Mouse (Mus musculus): ENCODE data around the gene Arid1b. TPM values are rescaled to one million over a fixed set of nuclear protein-coding genes. Genes with fewer than 3 reads are reported as not detected.

Arid1b gene
- total RNA-seq, 2 experiments from 2014 or later = 72.6 to 72.7 TPM

DNA sequence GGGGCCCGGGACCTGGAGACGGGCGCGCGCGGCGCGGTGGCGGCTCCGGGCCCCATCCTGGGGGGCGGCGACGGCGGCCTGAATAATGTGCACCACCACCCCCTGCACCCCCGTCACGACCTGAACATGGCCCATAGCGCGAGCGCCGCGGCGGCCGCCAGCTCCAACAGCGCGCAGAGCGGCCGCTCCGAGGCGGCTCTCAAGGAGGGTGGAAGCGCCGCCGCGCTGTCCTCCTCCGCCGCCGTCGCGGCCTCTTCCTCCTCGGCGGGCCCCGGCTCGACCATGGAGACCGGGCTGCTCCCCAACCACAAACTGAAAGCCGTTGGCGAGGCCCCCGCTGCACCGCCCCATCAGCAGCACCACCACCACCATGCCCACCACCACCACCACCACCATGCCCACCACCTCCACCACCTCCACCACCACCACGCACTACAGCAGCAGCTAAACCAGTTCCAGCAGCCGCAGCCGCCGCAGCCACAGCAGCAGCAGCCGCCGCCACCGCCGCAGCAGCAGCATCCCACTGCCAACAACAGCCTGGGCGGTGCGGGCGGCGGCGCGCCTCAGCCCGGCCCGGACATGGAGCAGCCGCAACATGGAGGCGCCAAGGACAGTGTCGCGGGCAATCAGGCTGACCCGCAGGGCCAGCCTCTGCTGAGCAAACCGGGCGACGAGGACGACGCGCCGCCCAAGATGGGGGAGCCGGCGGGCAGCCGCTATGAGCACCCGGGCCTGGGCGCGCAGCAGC is 855 bp downstream of the Arid1b start:
- DNase-seq (ENCODE audit: low spot score in 2 of 2) = peak; percentile 47 to 66

DNA sequence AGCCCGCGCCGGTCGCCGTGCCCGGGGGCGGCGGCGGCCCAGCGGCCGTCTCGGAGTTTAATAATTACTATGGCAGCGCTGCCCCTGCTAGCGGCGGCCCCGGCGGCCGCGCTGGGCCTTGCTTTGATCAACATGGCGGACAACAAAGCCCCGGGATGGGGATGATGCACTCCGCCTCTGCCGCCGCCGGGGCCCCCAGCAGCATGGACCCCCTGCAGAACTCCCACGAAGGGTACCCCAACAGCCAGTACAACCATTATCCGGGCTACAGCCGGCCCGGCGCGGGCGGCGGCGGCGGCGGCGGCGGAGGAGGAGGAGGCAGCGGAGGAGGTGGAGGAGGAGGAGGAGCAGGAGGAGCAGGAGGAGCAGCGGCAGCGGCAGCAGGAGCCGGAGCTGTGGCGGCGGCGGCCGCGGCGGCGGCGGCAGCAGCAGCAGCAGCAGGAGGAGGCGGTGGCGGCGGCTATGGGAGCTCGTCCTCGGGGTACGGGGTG is 1.5 kb downstream of the Arid1b start:
- peak; percentile 61 to 75 for DNase-seq (ENCODE audit: low spot score in 2 of 2)

DNA sequence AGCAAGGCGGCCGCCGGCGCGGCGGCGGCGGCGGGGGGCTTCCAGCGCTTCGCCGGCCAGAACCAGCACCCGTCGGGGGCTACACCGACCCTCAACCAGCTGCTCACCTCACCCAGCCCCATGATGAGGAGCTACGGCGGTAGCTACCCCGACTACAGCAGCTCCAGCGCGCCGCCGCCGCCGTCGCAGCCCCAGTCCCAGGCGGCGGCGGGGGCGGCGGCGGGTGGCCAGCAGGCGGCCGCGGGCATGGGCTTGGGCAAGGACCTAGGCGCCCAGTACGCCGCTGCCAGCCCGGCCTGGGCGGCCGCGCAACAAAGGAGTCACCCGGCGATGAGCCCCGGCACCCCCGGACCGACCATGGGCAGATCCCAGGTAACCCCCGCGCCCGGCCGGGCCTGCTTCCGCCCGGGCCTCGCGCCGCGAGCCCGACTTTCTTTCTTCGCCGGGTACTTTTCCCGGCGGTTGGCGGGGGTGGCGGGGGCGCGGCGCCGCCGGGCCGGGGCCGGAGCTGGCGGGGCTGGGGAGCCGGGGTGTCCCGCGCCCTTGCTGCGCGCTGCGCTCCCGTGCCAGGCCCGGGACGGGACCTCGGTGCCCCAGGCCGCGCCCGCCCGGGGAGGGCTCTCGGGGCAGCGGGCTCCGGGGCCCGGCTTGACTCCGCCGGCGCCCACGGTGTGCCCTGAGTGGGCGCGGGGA is 2.1 kb downstream of the Arid1b start:
- peak in 1 of 2 experiments; percentile 48 for DNase-seq (ENCODE audit: low spot score in 2 of 2)

DNA sequence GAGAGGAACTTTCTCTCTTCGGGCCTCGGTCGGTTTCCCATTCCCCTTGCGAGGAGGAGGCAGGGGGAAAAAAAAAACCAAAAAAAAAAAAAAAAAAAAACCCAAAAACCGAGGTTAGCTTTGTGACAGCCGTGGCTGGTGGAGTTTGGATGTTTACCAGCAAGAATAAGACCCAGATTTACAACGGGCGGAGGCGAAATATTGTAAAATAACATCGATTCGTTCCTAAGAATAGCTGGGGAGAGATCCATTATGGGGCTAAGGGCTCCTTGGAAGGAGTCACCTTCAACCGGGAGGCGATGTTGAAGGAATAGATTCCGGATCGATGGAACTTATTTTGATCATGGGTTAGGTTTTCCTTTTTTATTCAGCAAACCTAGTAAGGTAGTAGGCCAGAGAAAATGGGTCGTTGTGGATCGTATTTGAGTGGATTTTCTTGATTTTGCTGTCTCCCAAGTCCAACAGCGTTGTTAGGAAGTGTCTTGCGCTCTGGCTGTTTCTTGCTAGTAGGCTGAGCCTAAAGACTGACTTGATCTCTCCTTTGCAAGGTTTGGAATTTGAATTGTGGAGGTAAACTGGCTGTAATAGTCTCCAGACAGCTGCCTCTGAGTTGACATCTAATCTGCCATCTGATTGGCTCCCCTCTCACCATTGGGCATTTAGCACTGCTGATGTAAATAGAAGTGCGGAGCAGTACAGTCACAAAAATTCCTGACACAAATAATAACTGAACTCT is 2.9 kb downstream of the Arid1b start:
- no peak for DNase-seq (ENCODE audit: low spot score in 2 of 2)

DNA sequence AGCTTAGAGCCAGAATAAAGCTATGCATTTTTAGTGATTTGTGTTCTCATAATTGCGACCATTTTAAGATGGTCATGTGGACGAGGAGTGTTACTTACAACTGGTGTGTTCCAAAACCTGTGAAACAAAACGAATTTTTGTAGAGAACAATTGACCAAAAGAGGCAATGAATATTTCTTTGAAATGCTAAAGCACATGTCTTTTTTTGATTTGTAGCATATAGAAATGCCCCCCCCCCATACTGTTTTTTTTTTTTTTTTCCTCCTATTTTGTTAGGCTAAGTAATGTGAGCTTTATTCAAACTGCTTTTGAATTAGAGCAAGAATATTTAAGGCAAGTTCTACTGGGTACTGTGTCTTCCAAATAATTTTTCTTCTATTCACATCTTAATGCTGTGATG is 3.8 kb downstream of the Arid1b start:
- no peak for DNase-seq (ENCODE audit: low spot score in 2 of 2)

DNA sequence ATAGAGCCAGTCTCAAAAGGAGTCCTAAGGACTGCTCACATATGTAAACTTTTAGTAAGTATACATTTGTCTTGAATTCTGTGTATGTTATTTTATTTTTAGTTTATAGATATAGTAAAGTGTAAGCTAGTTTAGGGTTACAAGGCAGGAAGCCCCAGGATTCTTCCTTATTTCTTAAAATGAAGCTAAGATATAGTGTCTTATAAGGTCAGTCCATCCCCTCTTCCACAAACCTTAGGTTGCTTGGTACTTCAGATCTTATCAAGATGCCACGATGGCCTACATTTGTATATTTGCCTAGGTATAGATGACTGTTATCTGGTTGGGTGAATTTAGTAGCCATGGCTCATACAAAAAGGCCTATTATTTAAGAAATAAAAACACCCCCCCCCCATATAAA is 5.1 kb downstream of the Arid1b start:
- DNase-seq (ENCODE audit: low spot score in 2 of 2) = no peak

DNA sequence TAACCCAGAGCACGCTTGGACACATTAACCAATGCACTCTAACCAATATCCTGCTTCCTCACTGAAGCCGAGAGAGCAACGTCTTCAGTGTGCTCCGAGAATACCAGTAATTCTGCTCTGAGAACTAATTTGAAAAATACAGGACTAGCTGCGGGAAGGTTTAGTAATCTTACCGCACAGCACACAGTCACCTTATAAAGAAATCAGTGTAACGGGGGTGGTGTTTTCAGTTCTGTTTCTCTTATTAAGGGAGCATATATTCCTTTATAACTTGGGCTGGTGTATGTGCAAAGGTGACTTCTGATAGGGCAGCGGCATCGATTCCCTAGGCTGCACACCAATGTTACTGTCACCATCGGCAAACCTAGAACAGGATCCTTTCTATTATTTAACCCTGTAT is 5.9 kb downstream of the Arid1b start:
- no peak for DNase-seq (ENCODE audit: low spot score in 2 of 2)

DNA sequence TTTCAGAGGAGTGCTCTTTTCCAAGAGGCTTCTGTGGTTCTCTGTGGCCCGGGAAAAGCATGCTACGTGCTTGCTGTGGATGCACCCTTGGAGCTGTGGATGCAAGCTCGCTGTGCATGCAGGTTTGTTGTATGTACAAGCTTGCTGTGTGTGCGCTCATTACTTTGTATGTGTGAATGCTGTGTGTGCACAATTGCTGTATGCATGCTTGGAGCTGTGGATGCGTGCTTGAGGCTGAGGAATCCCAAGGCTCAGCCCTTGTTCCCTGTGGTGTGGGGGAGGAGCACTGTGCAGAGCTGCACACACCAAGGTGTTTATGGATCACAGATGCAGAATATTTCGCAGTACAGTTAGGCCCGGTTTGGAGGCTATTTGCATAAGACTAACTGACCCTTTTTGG is 6.7 kb downstream of the Arid1b start:
- no peak for DNase-seq (ENCODE audit: low spot score in 2 of 2)

DNA sequence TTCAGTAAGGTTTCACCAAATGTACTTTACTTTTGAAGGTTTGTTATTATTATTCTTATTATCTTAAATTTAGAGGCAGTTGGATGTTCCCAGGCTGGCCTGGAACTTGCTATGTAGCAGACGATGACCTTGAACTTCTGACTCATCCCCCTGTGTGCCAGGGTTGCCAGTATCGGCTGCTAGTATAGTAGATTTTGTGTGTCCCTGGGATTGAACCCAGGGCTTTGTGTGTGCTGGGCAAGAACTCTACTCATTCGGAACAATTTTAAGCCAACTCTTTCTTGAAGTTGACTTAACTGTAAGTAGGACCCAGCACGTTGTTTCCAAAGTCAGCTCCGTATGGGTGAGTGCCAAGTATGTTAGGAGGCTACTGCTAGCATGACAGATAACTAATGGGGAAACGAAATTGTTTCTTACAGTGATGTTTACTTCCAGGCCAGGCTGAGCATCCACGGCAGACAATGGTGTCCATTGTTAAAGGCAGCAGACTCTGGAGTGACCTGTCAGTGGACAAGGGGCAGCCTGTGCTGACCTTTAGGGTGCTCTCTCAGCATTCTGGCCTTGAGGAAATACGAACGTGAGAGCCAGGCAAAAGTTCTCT is 7.5 kb downstream of the Arid1b start:
- DNase-seq (ENCODE audit: low spot score in 2 of 2) = no peak

DNA sequence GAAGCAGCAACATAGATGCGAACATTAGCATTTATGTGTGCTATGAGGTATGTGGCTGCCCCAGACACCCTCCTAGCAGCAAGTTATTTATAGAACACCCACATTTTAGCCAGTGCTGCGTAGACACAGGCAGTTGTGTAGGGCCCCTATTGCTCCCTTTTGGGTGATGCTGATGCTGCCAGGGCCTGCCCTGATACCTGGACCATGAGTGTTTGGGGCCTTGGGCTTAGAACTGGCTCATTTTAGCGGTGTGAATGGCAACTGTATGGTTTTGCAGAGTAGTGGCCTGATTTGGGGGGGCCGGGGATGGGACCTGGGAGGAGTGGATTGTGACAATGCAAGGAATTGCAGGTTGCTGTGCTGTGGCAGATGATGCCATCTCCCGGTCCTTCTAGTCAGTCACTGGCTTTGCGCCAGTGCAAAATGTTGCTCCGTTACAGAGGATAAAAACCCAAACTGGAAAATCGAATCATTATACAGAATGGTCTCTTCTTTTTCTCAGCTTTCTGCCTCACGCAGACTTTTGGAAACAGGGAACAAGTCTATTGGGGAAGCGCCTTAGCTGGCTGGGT is 8.9 kb downstream of the Arid1b start:
- DNase-seq (ENCODE audit: low spot score in 2 of 2) = no peak

DNA sequence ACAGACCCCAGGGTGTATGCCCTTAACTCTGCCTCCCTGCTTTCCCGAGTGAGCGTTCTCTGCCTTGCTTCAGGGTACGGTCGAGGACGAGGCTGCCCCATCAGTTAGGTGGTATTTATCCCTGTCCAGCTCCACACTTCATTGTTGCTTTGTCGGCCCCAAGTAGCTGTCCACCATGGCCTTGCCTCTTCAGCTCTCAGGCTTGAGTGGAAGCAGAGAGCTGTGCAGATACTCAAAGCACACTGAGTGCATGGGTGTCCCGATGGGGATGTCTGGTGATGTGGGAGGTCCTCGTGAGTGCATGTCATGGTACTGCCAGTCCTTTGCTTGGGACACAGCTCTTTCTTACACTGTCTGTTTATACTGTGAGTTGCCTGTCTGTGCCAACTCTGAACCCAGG is 10.1 kb downstream of the Arid1b start:
- DNase-seq (ENCODE audit: low spot score in 2 of 2) = no peak

DNA sequence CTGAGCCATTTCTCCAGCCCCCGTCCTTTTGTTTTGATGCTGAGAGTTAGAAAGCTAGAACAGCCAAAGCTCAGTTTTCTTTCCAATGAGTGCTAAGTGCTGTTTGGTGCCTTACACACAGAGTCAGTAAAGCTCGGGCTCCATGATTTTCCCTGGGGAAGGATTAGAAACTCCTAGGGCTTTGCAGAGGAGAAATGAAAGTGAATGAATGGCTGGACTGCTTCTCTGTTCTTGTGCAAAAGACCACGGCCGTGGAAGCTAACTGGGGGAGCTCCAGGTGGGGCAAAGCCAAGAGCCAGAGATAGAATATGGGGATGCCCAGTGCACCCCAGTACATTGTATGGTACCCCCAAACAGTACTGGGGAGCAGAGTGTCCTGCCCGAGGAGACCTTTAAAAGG is 10.6 kb downstream of the Arid1b start:
- DNase-seq (ENCODE audit: low spot score in 2 of 2) = no peak

DNA sequence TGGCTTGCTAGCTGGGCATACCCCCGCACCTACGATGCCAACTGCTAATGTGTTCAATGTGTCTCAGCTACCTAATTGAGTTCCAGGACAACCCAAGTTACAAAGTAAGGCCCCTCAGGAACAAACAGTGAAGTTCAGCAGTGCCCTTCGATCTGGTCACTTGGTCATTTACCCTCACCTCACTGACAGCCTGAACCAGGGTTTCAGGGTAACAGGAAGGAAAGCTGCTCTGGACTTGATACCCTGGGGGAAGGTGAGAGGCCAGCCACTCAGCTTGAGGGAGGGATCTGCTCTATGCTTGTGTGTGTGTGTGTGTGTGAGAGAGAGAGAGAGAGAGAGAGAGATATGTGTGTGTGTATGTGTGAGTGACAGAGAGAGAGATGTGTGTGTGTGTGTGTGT is 11.2 kb downstream of the Arid1b start:
- DNase-seq (ENCODE audit: low spot score in 2 of 2) = no peak

DNA sequence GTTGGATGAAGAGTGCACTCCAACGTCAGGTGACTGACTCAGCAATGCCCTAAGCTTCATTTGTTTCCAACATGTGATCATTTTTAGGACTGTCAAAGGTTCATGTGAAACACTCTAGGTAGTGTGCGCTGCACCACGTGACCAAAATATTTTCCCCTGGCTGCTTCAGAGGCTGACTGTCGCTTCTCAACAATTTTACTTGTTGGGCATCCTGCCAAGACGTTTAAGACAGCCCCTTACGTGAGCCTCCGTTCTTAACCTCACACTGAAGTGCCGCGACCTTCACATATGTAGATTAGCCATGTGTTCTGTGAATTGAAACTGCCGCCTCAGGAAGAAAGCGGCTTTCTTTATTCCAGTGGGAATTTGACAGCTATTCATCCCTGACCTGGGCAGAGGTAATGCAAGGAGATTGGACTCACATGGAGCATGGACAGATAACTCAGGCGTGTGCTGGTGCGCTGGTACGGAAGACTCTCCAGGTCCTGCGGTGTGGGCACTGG is 13.1 kb downstream of the Arid1b start:
- no peak for DNase-seq (ENCODE audit: low spot score in 2 of 2)

DNA sequence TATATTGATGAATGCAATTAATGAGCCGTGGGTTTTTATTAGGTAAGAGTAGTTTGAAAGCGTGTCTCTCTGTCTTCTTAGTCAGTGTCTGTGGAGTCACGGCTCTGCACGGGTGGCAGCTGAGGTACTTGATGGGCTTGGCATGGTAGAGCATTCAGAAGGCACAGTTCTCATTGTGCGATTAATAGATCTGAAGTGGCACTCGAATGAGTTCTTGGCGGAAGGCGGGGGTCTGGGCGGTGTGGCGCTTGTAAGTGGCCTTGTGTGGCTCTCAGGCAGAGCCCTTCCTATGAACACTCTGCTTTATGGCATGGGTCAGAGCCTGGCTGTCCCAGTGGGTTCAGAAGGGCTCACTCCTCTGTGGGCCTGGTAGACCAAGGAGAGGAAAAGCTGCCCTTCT is 14.1 kb downstream of the Arid1b start:
- DNase-seq (ENCODE audit: low spot score in 2 of 2) = no peak

DNA sequence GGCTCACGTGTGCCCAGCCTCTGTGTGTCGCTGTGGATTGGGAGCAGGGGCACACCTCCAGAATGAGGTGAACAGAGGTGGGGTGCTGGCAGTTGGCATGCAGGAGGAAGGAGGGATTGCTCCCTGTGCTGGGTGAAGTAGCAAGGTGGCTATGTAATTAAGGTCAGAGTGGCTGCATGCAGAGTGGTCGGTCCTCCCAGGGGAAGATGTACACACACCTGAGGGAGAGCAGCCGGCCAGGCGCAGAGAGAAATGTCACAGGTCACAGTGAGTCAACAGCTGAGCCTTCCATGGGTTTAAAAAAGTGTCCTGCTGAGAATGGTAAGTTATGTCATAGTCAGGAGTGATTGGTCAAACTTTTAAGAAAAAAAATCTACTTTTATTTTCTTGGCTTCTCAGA is 14.6 kb downstream of the Arid1b start:
- DNase-seq (ENCODE audit: low spot score in 2 of 2) = no peak

DNA sequence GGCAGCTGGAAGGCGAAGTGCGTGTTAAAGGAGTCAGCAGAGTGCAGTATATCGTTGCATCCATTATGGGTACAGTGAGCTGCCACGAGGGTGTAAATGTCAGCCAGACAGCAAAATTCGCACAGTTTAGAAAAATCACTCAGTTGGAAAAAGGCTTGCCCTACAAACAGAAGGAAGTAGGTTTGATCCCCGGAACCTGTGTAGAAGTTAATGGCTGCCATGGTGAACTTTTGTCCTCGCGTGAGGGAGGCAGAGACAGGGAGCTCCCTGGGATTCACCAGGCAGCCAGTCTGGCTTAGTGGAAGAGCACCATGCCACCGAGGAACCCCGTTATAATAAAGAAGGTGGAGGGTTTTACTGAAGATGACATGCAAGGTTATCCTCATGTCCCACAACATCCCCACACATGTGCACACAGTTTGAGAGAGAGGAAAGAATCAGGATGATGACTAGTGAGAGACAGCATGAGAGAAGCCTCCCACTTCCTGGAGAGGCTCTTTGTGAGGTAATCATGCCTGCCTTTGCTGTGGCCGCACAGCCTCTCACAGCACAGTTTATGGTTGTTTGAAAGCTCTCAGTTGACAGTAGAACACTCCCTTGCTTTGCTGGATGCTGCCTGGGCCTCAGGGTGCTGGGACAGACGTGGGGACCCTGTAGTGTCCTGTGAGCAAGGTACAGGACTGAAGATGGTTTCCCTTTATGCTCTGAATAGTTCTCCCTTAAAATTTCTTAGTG is 15.6 kb downstream of the Arid1b start:
- DNase-seq (ENCODE audit: low spot score in 2 of 2) = no peak

DNA sequence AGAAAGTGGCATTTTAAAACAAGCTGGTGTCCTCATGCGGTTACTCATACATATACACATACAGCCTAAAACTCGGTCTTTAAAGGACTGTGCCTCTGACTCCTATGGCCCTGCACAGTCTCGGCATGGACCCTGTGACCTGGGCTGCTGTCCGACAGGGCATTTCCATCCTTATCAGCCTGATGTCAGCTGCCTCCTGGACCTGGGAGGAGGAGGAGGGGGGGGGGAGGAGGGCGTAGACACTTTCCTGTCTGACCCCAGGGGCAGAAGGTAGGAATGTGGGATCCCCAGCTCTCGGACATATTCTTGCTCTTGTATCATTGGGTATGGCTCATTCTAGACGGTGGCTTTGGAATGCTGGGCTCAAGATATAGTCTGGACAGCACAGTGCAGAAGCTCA is 16.6 kb downstream of the Arid1b start:
- DNase-seq (ENCODE audit: low spot score in 2 of 2) = no peak

DNA sequence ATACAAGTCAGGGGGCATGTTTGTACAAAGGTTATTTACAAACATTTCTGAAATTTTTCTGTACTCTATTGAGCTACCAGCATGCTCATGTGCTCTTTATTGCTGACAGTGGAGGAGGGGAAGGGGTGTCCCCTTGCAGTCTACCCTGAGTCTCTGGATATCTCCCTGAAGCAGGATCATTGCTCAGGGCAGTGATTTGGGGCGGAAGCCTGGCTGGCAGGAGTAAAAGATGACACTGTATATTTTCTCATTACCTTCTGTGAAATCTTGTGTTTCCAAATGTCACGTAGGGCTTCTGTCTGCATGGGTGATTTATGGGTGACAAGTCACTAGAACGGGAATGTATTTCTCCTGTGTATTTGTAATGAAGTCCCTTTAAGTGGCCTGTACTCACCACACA is 18.0 kb downstream of the Arid1b start:
- DNase-seq (ENCODE audit: low spot score in 2 of 2) = no peak

DNA sequence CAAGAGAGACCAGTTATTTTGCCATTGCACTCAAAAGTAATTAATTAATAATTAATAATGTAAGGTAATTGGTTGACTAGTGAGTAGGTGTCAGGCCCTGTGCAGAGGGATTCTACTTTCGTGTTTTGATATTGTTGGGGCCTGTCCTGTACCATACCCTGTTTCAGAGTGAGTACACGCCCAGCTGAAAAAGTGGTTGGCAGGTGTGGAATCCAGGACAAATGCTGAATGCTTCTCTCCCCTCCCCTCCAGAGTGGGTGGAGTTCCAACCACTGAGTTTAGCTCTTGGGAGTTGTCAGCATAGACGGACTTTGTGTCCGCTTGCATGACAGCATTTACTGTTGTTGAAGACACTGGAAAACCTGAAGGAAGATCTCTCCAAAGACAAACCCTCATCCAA is 18.4 kb downstream of the Arid1b start:
- no peak for DNase-seq (ENCODE audit: low spot score in 2 of 2)

Measured in left cerebral cortex, adult 18-20 months (tissue).